Mouse (Mus musculus) ES-Bruce4 (cell line): ENCODE results near the gene Rpl7a.

Experiments used
- CTCF ChIP-seq: IDR thresholded peaks from one replicate; pipeline ENCODE4 v1.8.1; 2011; ENCODE audit warnings: low read depth, low read length
- EP300 ChIP-seq: IDR thresholded peaks from 2 replicates; pipeline ENCODE4 v1.6.1; 2011; ENCODE audit warnings: low read depth, low read length; ENCODE audit not compliant: insufficient read depth
- POLR2A ChIP-seq: IDR thresholded peaks from one replicate; pipeline ENCODE4 v1.8.1; 2011; ENCODE audit warnings: low read length; ENCODE audit not compliant: insufficient read depth

DNA sequence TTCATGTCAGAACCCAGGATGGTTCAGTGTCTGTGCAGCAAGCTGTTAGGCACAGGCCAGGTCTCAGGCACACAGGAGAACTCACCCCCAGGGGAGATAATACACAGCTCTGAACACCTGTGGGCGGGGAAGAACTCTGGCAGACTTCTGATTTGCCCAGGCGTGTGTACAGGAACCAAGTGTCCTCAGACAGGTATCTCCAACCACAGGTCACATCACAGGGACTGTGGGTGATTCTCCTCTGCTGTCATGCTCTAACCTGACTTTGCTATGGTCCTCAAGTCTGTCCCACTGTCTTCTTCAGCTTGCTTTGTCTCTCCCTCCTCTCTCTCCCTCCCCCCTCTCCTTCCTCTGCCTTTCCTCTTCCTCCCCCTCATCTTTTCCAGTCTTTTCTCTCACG is 45.7 kb upstream of the Rpl7a start, which contains the start of gene Abo:
- TF ChIP-seq EP300 (no peak), POLR2A (no peak), CTCF (no peak)
